Mouse (Mus musculus): Measurements from ENCODE around the gene Aprt. TPM values are rescaled to one million over a fixed set of nuclear protein-coding genes. Genes with fewer than 3 reads are reported as not detected.

Gene Aprt
- total and polyA plus RNA-seq, 3 experiments = 516 to 561 (median 524) TPM

GRCm38 (mm10) chr8:122610612-122611277 lies 34.0 kb upstream of the Aprt start:
- Histone ChIP-seq H3K27me3 (replicated peaks) (no peaks in the 10 kb centered on the region), H3K4me1 (ENCODE audit: control insufficient read depth in 1 of 2, insufficient read depth in 2 of 2) (peaks cover 11 to 54% of the 10 kb centered on the region in 2 experiments), H3K27ac (ENCODE audit: insufficient read depth, low read depth) (peak overlapping the region; percentile 97), H3K9me3 (replicated peaks; ENCODE audit: low read length) (no peaks in the 10 kb centered on the region), H3K36me3 (replicated peaks in 1 of 2; ENCODE audit: control insufficient read depth in 1 of 2, insufficient read depth in 1 of 2, low read length in 1 of 2) (peaks cover 5 to 29% of the 10 kb centered on the region in 2 experiments), H3K4me2 (ENCODE audit: insufficient read depth, low read depth, poor library complexity, severe bottlenecking) (peak overlapping the region; percentile 92), H3K79me2 (replicated peaks; ENCODE audit: control insufficient read depth, extremely low read depth, insufficient read depth, poor library complexity, severe bottlenecking) (no peaks in the 10 kb centered on the region), H3K9ac (ENCODE audit: insufficient read depth, low read depth) (peak overlapping the region; percentile 72), H3K4me3 (replicated peaks in 1 of 3; ENCODE audit: low read depth in 2 of 3, low read length in 2 of 3, poor library complexity in 1 of 3) (peak overlapping the region; percentile 56 to 94 (median 78))
- DNase-seq (ENCODE audit: extremely low read depth) = peak; percentile 84
- TF ChIP-seq TCF12 (IDR thresholded peaks at IDR 0.05; ENCODE audit: low read depth, low read length) = peak; percentile 67
- TF ChIP-seq MAX (IDR thresholded peaks at IDR 0.05; ENCODE audit: low read length) = peak; percentile 11; the same call in 1 of the 2 replicates
- TF ChIP-seq BHLHE40 (IDR thresholded peaks at IDR 0.05; ENCODE audit: low read depth, low read length) = peak; percentile 93
- peak; percentile 88 for TF ChIP-seq SIN3A (IDR thresholded peaks at IDR 0.05; ENCODE audit: low read length)
- peak; percentile 42 for TF ChIP-seq CHD2 (IDR thresholded peaks at IDR 0.05; ENCODE audit: low read length)
- TF ChIP-seq ELF1 (IDR thresholded peaks at IDR 0.05; ENCODE audit: low read depth, low read length) = peak; percentile 79
- no peak; the same call in 1 of the 2 replicates for TF ChIP-seq TBP (conservative IDR thresholded peaks at IDR 0.05; ENCODE audit: low read depth, low read length)
- no peak for TF ChIP-seq UBTF (IDR thresholded peaks at IDR 0.05; ENCODE audit: low read depth, low read length)
- TF ChIP-seq GABPA (IDR thresholded peaks at IDR 0.05; ENCODE audit: insufficient replicate concordance, low read depth, low read length) = no peak
- peak; percentile 3; the same call in 1 of the 2 replicates for TF ChIP-seq MXI1 (IDR thresholded peaks at IDR 0.05; ENCODE audit: low read depth, low read length)
- TF ChIP-seq MAFK (IDR thresholded peaks at IDR 0.05; ENCODE audit: insufficient replicate concordance, low read length) = no peak
- no peak; the same call in none of the 2 replicates for TF ChIP-seq MEF2A (IDR thresholded peaks at IDR 0.05; ENCODE audit: borderline replicate concordance, low read depth, low read length)
- TF ChIP-seq JUND (conservative IDR thresholded peaks at IDR 0.05; ENCODE audit: low read depth, low read length) = 0 out of 2 replicates have a peak, but pooled peaks have one; percentile 5
- 0 out of 2 replicates have a peak, but pooled peaks have one; percentile 13 for TF ChIP-seq RCOR1 (conservative IDR thresholded peaks at IDR 0.05; ENCODE audit: low read depth, low read length)
- peak; percentile 88 for TF ChIP-seq ETS1 (conservative IDR thresholded peaks at IDR 0.05; ENCODE audit: low read depth, low read length)
- peak; percentile 60 for TF ChIP-seq EP300 (IDR thresholded peaks at IDR 0.05; ENCODE audit: low read length)
- in situ Hi-C loops (cut with MboI; ENCODE audit: low pct_ligation_motif_present, low pct_unique_long_range_greater_than_20kb, low sequenced_read_pairs) = no loop called here
- dilution Hi-C loops (cut with MboI; ENCODE audit: extremely low pct_ligation_motif_present, extremely low pct_unique_long_range_greater_than_20kb, low sequenced_read_pairs) = no loop called here

DNA sequence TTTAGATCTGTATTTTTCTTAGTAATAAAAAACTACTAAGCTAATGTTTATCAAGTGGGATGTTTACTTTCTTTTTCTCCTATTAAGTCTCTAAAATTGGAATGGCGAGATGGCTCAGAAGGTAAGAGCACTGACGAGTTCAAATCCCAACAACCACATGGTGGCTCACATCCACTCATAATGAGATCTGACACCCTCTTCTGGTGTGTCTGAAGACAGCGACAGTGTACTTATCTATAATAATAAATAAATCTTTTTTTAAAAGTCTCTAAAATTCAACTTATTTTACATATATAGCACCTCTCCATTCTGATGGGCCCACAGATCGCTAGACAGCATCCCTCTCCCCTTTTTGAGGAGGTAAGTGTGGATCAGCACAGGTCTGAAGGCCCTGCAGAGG lies 33.5 kb upstream of the Aprt start:
- Histone ChIP-seq H3K79me2 (replicated peaks; ENCODE audit: control insufficient read depth, extremely low read depth, insufficient read depth, poor library complexity, severe bottlenecking) (no peaks in the 10 kb centered on the region), H3K4me1 (ENCODE audit: control insufficient read depth in 1 of 2, insufficient read depth in 2 of 2) (peaks cover 11 to 58% of the 10 kb centered on the region in 2 experiments), H3K27me3 (replicated peaks) (no peaks in the 10 kb centered on the region), H3K27ac (ENCODE audit: insufficient read depth, low read depth) (peak overlapping the region; percentile 41; the same call in 1 of the 2 replicates), H3K4me3 (replicated peaks in 1 of 3; ENCODE audit: low read depth in 2 of 3, low read length in 2 of 3, poor library complexity in 1 of 3) (peak overlapping the region in 2 of 3 experiments; percentile 47 to 52), H3K9me3 (replicated peaks; ENCODE audit: low read length) (no peaks in the 10 kb centered on the region), H3K4me2 (ENCODE audit: insufficient read depth, low read depth, poor library complexity, severe bottlenecking) (peak overlapping the region; percentile 92), H3K36me3 (replicated peaks in 1 of 2; ENCODE audit: control insufficient read depth in 1 of 2, insufficient read depth in 1 of 2, low read length in 1 of 2) (peaks cover 5 to 24% of the 10 kb centered on the region in 2 experiments), H3K9ac (ENCODE audit: insufficient read depth, low read depth) (peak overlapping the region; percentile 67)
- dilution Hi-C loops (cut with MboI; ENCODE audit: extremely low pct_ligation_motif_present, extremely low pct_unique_long_range_greater_than_20kb, low sequenced_read_pairs) (no loop called here), in situ Hi-C loops (cut with MboI; ENCODE audit: low pct_ligation_motif_present, low pct_unique_long_range_greater_than_20kb, low sequenced_read_pairs) (no loop called here)
- DNase-seq (ENCODE audit: extremely low read depth) = no peak
- TF ChIP-seq ZKSCAN1 (IDR thresholded peaks at IDR 0.05; ENCODE audit: borderline replicate concordance, low read depth, low read length) (no peak), MAZ (IDR thresholded peaks at IDR 0.05; ENCODE audit: low read depth, low read length) (no peak), MYC (IDR thresholded peaks at IDR 0.05; ENCODE audit: low read depth, low read length) (0 out of 2 replicates have a peak, but pooled peaks have one; percentile 41), SMC3 (IDR thresholded peaks at IDR 0.05; ENCODE audit: low read depth, low read length) (peak; percentile 7; the same call in 1 of the 2 replicates), JUND (conservative IDR thresholded peaks at IDR 0.05; ENCODE audit: low read depth, low read length) (0 out of 2 replicates have a peak, but pooled peaks have one; percentile 16), IRF4 (IDR thresholded peaks at IDR 0.05; ENCODE audit: low read depth, low read length) (0 out of 2 replicates have a peak, but pooled peaks have one; percentile 35), RAD21 (IDR thresholded peaks at IDR 0.05; ENCODE audit: low read depth, low read length) (peak; percentile 16), MEF2A (IDR thresholded peaks at IDR 0.05; ENCODE audit: borderline replicate concordance, low read depth, low read length) (no peak), USF1 (IDR thresholded peaks at IDR 0.05; ENCODE audit: low read depth, low read length) (no peak), MAX (IDR thresholded peaks at IDR 0.05; ENCODE audit: low read length) (no peak), ETS1 (conservative IDR thresholded peaks at IDR 0.05; ENCODE audit: low read depth, low read length) (no peak), RCOR1 (conservative IDR thresholded peaks at IDR 0.05; ENCODE audit: low read depth, low read length) (no peak), MXI1 (IDR thresholded peaks at IDR 0.05; ENCODE audit: low read depth, low read length) (0 out of 2 replicates have a peak, but pooled peaks have one; percentile 25), CTCF (conservative IDR thresholded peaks at IDR 0.05 in 1 of 2, IDR thresholded peaks at IDR 0.05 in 1 of 2; ENCODE audit: low read depth in 2 of 2, low read length in 2 of 2) (peak in 1 of 2 experiments; percentile 57; a peak in 2 of 4 replicates)

All from CH12.LX (cell line).